Mouse (Mus musculus) heart, postnatal 14 days (tissue): Measurements from ENCODE around the gene Rbfox3. TPM values are rescaled to one million over a fixed set of nuclear protein-coding genes. Genes with fewer than 3 reads are reported as not detected.
A peak's percentile ranks its signal among the peaks of the same experiment; 100 is the strongest.

Source experiments
- DNase-seq, 2 experiments: peaks; one replicate each; pipeline ENCODE4 v3.0.0; 2021 to 2022
- intact Hi-C: fragments of 180-260 bp; cut with DNase I; formaldehyde crosslinking; loops from one replicate; pipeline ENCODE4 v1.15.1; 2025
- total RNA-seq, 2 experiments: library from RNA; stranded (reverse); gene quantifications; 2 replicates each; pipeline ENCODE4 v1.2.3; 2021

Gene Rbfox3
- total RNA-seq, 2 experiments from 2014 or later: 0.12 to 0.29 TPM

- intact Hi-C loops: no loop called here
- DNase-seq: no peak
Observed at GRCm38 (mm10) chr11:118885604-118886003, 25.8 kb downstream of the Rbfox3 start.

DNA sequence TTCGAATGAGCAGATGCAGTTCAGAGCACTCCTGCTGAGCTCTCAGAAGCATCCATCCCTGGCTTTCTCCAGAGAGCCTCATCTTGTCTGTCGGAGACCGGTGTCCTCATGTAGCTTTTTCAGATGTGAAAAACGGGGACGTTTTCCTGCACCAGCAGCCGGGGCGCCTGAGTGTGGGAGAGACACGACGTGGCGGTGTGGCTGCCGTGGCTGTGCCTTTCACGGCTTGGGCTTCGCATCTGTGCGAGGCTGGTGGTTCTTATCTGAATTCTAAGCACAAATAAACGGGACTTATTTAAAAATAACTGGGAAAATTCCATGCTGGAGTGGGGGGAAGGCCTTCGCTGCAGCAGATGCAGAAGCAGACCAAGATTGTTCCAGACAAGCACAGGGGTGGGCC is 26.3 kb downstream of the Rbfox3 start:
- intact Hi-C loops: no loop called here
- DNase-seq: no peak

- DNase-seq: peak in 1 of 2 experiments; percentile 15
- intact Hi-C loops: no loop called here
Observed at GRCm38 (mm10) chr11:118883143-118883542, 28.3 kb downstream of the Rbfox3 start.

GRCm38 (mm10) chr11:118881786-118882495 is 29.5 kb downstream of the Rbfox3 start:
- no peak for DNase-seq
- intact Hi-C loops: no loop called here

DNA sequence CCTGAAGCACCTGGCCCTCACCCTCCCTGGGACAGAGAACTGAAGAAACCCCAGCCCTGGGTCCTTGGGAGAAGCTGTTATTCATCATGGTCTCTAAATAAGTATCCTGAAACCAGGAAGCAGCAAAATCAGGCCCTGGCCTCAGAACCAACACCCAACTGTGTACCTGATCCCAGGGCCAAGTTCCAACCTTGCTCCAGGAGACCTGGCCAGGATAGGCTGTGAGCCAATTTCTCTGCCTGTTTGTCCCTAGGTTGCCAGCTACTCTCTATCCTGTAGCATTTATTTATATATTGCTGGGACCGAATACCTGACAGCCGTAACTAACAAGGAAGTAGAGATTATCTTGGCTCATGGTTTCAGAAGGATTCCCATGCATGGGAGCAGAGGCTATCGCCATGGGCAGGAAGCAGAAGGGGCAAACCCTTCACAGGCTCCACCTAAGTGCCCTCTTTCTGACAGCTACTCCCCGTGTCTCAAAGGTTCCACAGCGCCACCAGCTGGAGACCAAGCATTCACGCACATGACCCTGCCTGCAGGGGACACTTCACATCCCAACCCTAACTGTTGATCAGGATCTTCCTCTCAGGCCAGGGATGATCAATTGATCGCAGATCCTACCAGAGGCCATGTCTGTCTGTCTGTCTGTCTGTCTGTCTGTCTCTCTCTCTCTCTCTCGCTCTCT is 31.8 kb downstream of the Rbfox3 start:
- no peak for DNase-seq
- intact Hi-C loops: no loop called here

DNA sequence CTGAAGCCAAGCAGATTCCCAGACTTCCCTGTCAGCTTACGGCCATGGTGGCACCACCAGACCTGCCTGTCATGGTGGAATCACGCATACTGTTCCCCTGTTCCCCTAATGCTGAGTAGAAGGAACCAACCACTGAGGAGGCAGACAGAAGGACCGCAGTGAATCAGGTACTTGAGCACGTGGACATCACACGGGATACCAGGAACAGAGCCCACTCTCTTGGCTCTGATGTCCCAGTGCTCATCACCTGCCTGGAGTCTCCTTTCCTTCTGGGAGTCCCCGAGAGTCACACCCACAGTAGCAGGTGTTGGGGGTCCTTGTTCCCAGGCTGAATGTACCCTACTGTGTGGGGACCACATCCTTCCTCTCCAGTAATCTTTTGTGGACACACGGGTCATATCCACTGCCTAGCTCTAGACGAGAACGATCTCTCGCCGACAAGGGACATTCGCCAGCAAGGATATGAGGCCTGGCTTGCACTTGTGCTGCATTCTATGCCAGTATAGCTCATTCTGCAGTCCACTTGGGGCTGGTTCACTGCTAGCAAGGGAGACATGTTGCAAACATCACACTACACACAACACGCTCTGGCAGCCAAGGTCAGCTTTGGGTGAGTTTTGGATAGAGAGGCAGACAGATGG is 32.7 kb downstream of the Rbfox3 start:
- intact Hi-C loops: no loop called here
- DNase-seq: no peak

- intact Hi-C loops: no loop called here
- DNase-seq: no peak
Observed at GRCm38 (mm10) chr11:118875243-118875897, 36.0 kb downstream of the Rbfox3 start.

GRCm38 (mm10) chr11:118874487-118875095 is 36.8 kb downstream of the Rbfox3 start:
- DNase-seq: no peak
- intact Hi-C loops: no loop called here

DNA sequence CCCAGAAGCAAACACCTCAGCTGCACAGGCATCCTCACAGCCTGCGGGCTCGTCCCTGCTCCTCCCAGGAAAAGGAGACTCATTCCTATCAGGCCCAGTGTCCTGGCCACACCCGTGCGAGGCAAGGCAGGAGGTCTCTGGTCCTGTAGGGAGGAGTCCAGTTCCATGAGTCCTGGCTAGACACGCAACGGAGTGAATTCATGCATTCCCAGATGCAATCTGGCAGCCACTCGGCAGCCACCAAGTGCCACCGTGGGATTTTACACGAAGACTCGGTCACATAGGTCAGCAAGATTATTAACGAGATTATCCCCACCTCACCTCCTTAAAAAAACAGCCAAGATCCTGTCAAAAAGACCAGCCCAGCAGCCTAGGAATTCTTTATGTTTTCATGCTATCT is 37.4 kb downstream of the Rbfox3 start:
- intact Hi-C loops: no loop called here
- DNase-seq: no peak

DNA sequence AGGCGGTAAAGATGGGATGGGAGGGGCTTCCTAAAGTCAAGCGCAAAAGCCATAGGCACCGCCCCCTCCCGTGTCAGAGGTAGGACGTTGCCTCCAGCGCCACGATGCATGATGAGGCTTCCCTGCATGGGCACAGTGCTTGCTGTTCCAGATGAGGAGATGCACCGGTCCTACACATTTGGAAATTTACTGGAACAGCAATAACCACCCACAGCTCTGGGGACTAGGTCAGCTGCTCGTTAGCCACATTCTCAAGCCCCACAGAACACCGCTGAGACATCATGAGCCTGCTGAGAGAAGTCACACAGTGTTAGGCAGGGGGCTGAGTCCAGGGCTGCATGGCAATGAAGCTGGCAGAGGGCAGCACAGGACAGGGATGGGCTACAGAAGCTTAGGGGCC is 39.9 kb downstream of the Rbfox3 start:
- no peak for DNase-seq
- intact Hi-C loops: no loop called here

- no peak for DNase-seq
- intact Hi-C loops: no loop called here
Observed at GRCm38 (mm10) chr11:118863360-118863759, 48.0 kb downstream of the Rbfox3 start.

- DNase-seq: no peak
- intact Hi-C loops: no loop called here
Observed at GRCm38 (mm10) chr11:118861801-118862431, 49.5 kb downstream of the Rbfox3 start.

GRCm38 (mm10) chr11:118861246-118861645 is 50.2 kb downstream of the Rbfox3 start:
- DNase-seq: no peak
- intact Hi-C loops: no loop called here

GRCm38 (mm10) chr11:118860812-118861211 is 50.6 kb downstream of the Rbfox3 start:
- no peak for DNase-seq
- intact Hi-C loops: no loop called here

GRCm38 (mm10) chr11:118859839-118860238 is 51.6 kb downstream of the Rbfox3 start:
- intact Hi-C loops: no loop called here
- no peak for DNase-seq

GRCm38 (mm10) chr11:118858305-118858704 is 53.1 kb downstream of the Rbfox3 start:
- intact Hi-C loops: no loop called here

GRCm38 (mm10) chr11:118851391-118851790 is 60.0 kb downstream of the Rbfox3 start:
- DNase-seq: no peak
- intact Hi-C loops: no loop called here

More at GRCm38 (mm10) chr11:118858305-118858704, 53.1 kb downstream of the Rbfox3 start:
- DNase-seq: no peak

DNA sequence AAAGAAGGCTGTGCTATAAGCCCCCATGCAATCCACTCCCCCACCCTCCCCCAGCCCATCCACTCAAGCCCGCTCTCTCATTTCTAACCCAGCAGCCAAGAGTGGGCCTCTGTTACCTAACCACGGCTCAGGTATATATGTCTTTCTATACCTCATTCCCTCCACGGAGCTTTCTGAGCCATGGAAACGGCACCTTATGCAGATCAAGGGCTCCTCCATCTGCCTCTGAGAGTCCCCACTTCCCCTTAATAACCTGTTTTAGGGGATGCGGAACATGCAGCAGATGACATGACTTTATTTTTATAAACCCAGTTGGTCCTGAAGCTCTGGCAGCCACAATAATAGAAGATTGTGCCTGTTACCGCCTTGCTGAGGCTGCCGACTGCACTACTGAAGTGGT is 63.4 kb downstream of the Rbfox3 start:
- intact Hi-C loops: no loop called here
- DNase-seq: no peak

DNA sequence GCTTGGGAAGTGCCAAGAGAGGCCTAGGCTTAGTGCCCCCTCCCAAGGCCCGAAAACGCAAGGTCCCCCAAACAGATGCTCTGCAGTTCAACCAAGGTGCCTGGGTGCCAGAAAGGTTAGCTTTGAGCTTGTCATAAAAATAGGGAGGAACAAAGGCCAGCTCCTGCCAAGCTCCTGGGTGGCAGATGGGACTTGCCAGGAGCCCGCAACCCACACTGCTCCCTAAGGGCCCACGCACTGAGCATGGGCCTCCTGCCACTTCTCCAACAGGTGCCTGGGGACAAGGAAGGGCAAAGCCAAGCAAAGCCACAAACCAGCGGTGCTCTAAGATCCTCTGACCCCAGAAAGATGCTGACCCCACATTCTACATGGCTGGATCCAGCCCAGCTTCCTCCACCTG is 70.4 kb downstream of the Rbfox3 start:
- DNase-seq: no peak
- intact Hi-C loops: no loop called here

- no peak for DNase-seq
- intact Hi-C loops: no loop called here
Observed at GRCm38 (mm10) chr11:118838167-118838566, 73.2 kb downstream of the Rbfox3 start.
